Mouse (Mus musculus) liver, adult 2 months (tissue): ENCODE measurements around the gene Spata2l. TPM values are rescaled to one million over a fixed set of nuclear protein-coding genes. Genes with fewer than 3 reads are reported as not detected.

ENCODE experiments used
- DNase-seq: peaks from one replicate; pipeline ENCODE4 v3.0.0-alpha.2; 2011; ENCODE audit warnings: low read depth, low spot score; ENCODE audit errors: extremely low read depth
- H3K27ac ChIP-seq: fragments of 200-500 bp; replicated peaks from 2 replicates; pipeline ENCODE4 v1.5.1; 2012; ENCODE audit warnings: low read depth, mild to moderate bottlenecking, control low read depth, inconsistent platforms, low read length; ENCODE audit not compliant: insufficient read depth
- H3K27me3 ChIP-seq: fragments of 200-500 bp; 2 replicates; pipeline ENCODE4 v1.6.1; 2012; ENCODE audit warnings: mild to moderate bottlenecking, moderate library complexity, low read length, inconsistent platforms; ENCODE audit not compliant: control insufficient read depth, insufficient read depth
- H3K36me3 ChIP-seq: fragments of 200-500 bp; 2 replicates; pipeline ENCODE4 v1.6.1; 2012; ENCODE audit warnings: low read length, inconsistent platforms; ENCODE audit not compliant: control insufficient read depth, insufficient read depth
- H3K4me1 ChIP-seq: fragments of 200-500 bp; 2 replicates; pipeline ENCODE4 v1.6.1; 2011; ENCODE audit warnings: low read length; ENCODE audit not compliant: control insufficient read depth, insufficient read depth
- H3K4me3 ChIP-seq: fragments of 200-500 bp; 2 replicates; pipeline ENCODE4 v1.5.1; 2011; ENCODE audit warnings: low read depth, mild to moderate bottlenecking, control low read depth, low read length, moderate library complexity; ENCODE audit not compliant: insufficient read depth
- H3K79me2 ChIP-seq: fragments of 200-500 bp; 2 replicates; pipeline ENCODE4 v1.6.1; 2012; ENCODE audit warnings: inconsistent platforms, mild to moderate bottlenecking, low read length, moderate library complexity; ENCODE audit not compliant: control insufficient read depth, insufficient read depth
- H3K9ac ChIP-seq: fragments of 200-500 bp; 2 replicates; pipeline ENCODE4 v1.6.1; 2012; ENCODE audit warnings: low read depth, mild to moderate bottlenecking, control low read depth, inconsistent platforms, low read length
- CTCF ChIP-seq: fragments of 200-500 bp; IDR thresholded peaks from 2 replicates; pipeline ENCODE4 v1.5.1; 2011; ENCODE audit warnings: low read depth, low read length, control low read depth
- POLR2A ChIP-seq: fragments of 200-500 bp; IDR thresholded peaks from 2 replicates; pipeline ENCODE4 v1.6.1; 2011; ENCODE audit warnings: low read length, control low read depth; ENCODE audit not compliant: insufficient read depth; ENCODE audit errors: extremely low read depth
- WGBS: fragments of 180-500 bp; shearing (Covaris S2); methylation state at CpG from one replicate; pipeline ENCODE4 v1.1.7; 2018; 5-methylcytosine and 5-hydroxymethylcytosine counted together
- polyA plus RNA-seq: library from polyadenylated mRNA; depleted of rRNA; stranded (reverse); fragments of >200 nt; gene quantifications from 2 replicates; pipeline ENCODE4 v1.2.3, GENCODE M21; 2012; rRNA removed
- total RNA-seq: library from RNA; depleted of rRNA; stranded (reverse); fragments of >200 nt; gene quantifications from 2 replicates; pipeline ENCODE4 v1.2.3, GENCODE M21; 2014; rRNA removed

The Spata2l gene
- total and polyA plus RNA-seq, 2 experiments: 16.8 to 27.3 TPM

GRCm38 (mm10) chr8:123188841-123189240 is 47.2 kb downstream of the Spata2l start:
- no peaks in the 10 kb centered on the region for H3K36me3 ChIP-seq
- DNase-seq: no peak

DNA sequence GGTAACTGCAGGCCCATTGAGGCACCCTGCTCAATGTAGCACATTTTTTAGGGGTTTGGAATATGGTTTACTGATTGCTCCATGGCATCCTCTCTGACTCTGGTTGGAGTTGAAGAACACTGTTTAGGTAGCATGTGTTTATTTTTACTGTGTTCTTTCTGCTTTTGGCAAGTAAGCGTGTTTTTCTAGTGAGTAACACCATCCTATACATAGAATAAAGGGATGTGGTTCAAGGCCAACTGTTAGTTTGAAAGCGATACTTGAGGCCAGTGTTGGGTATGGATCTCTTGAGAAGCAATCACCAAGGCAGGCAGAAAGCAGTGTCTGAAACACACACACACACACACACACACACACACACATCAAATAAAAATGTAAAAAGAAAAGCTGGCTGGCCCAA is 48.0 kb downstream of the Spata2l start:
- no peak for DNase-seq
- Histone ChIP-seq H3K4me1 (peaks cover 6% of the 10 kb centered on the region), H3K79me2 (no peaks in the 10 kb centered on the region), H3K4me3 (no peak overlapping the region), H3K27me3 (no peaks in the 10 kb centered on the region), H3K27ac (no peak overlapping the region), H3K36me3 (no peaks in the 10 kb centered on the region), H3K9ac (no peak overlapping the region)
- TF ChIP-seq CTCF: no peak
- TF ChIP-seq POLR2A: no peak
- WGBS: 83% methylated on average over 2 of the region's 2 CpGs

More at GRCm38 (mm10) chr8:123188841-123189240, 47.2 kb downstream of the Spata2l start:
- no peak for TF ChIP-seq POLR2A
- no peak for TF ChIP-seq CTCF
- H3K4me3 ChIP-seq: no peak overlapping the region
- H3K4me1 ChIP-seq: peaks cover 6% of the 10 kb centered on the region
- no peak overlapping the region for H3K9ac ChIP-seq
- H3K27ac ChIP-seq: no peak overlapping the region
- no peaks in the 10 kb centered on the region for H3K79me2 ChIP-seq
- H3K27me3 ChIP-seq: no peaks in the 10 kb centered on the region
- 36% methylated on average over 7 of the region's 7 CpGs for WGBS

DNA sequence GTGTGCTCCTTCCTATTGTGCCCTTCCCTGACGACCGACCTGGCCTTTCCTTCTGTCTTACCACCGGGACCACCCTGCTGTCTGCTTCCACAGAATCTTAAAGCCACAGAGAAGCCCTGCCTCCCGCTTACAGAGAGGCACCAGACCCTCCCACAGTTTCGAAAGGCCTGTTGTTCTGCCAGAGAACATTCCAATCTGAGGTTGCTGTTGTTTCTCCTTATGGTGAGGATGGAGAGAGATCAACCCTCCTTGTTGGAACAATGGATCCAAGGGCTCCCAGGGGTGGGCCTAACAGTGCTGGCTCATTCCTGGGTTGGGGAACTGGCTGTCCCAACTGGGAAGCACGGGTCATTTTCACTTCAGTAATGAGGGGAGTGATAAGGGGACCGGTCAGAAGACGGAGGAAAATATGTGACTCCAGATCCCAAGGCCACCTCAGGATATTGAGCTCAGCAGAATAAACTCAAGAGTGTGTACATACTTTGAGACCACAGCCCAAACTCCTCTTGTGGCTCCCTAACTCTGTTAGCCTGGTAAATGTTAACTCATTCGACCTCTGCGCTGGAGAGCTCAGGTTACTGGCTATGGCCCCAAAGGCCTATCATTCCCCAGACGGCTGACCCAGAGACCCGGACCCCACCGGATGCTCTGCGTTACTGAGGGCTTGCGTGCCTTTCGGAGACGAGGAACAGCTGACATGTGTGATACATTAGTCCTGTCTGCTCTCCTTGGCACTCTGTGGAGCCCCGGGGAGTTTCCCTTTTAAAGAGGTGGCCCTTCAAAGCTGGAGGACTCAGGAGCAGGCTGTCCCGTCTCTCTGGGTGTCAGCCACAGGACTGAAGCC is 50.2 kb downstream of the Spata2l start, which contains the start of gene Dpep1:
Gene Dpep1 (plus strand): TSS at position 677 of the 844 bp plus-strand sequence.
- TF ChIP-seq POLR2A (no peak), CTCF (no peak)
- H3K4me3 ChIP-seq: no peak within 1 kb of the TSS; the same call in 1 of the 2 replicates
- WGBS: 56% methylated on average over 19 of the region's 19 CpGs
- no peaks in the 10 kb centered on the region for H3K36me3 ChIP-seq
- no peak for DNase-seq
- no peak within 1 kb of the TSS for H3K27ac ChIP-seq
- H3K27me3 ChIP-seq: no peaks in the 10 kb centered on the region
- H3K9ac ChIP-seq: no peak within 1 kb of the TSS
- H3K79me2 ChIP-seq: no peaks in the 10 kb centered on the region
- peaks cover 6% of the 10 kb centered on the region for H3K4me1 ChIP-seq

- TF ChIP-seq POLR2A (no peak), CTCF (no peak)
- Histone ChIP-seq H3K4me1 (peaks cover 4% of the 10 kb centered on the region; the same call in 1 of the 2 replicates), H3K4me3 (peak overlapping the region; percentile 24), H3K27ac (peak overlapping the region; percentile 71), H3K9ac (peak overlapping the region; percentile 48), H3K27me3 (no peaks in the 10 kb centered on the region), H3K79me2 (no peaks in the 10 kb centered on the region), H3K36me3 (no peaks in the 10 kb centered on the region)
- WGBS: 45% methylated on average over 3 of the region's 3 CpGs
- peak; percentile 98 for DNase-seq
Observed at GRCm38 (mm10) chr8:123181391-123181790, 54.6 kb downstream of the Spata2l start.

Other genes with a start within 250 kb of the Spata2l start
- gene Ankrd11, start 194.0 kb downstream of the Spata2l start, total RNA-seq: 22.1 and 28.0 TPM in 2 replicates
- 22.7 and 28.3 TPM in 2 replicates for gene Ankrd11, start 194.0 kb downstream of the Spata2l start, polyA plus RNA-seq
- gene Spg7, start 173.3 kb downstream of the Spata2l start, total RNA-seq: 27.4 and 29.5 TPM in 2 replicates
- gene Spg7, start 173.3 kb downstream of the Spata2l start, polyA plus RNA-seq: 62.4 and 81.4 TPM in 2 replicates
- 764 and 919 TPM in 2 replicates for gene Rpl13, start 133.9 kb downstream of the Spata2l start, total RNA-seq
- gene Rpl13, start 133.9 kb downstream of the Spata2l start, polyA plus RNA-seq: 634 and 769 TPM in 2 replicates
- 0.07 and 0.09 TPM in 2 replicates for gene Cpne7, start 118.9 kb downstream of the Spata2l start, total RNA-seq
- 0.09 and 0.28 TPM in 2 replicates for gene Cpne7, start 118.9 kb downstream of the Spata2l start, polyA plus RNA-seq
- 15.5 and 29.8 TPM in 2 replicates for gene Sult5a1, start 77.9 kb downstream of the Spata2l start, total RNA-seq
- 62.7 and 154 TPM in 2 replicates for gene Sult5a1, start 77.9 kb downstream of the Spata2l start, polyA plus RNA-seq
- 0.55 and 0.74 TPM in 2 replicates for gene Dpep1, start 50.0 kb downstream of the Spata2l start, total RNA-seq
- gene Dpep1, start 50.0 kb downstream of the Spata2l start, polyA plus RNA-seq: 0.45 and 1.8 TPM in 2 replicates
- gene Chmp1a, start 23.5 kb downstream of the Spata2l start, total RNA-seq: 51.5 and 58.5 TPM in 2 replicates
- gene Chmp1a, start 23.5 kb downstream of the Spata2l start, polyA plus RNA-seq: 67.1 and 67.7 TPM in 2 replicates
- 0.28 and 0.34 TPM in 2 replicates for gene Spata33, start 23.4 kb downstream of the Spata2l start, total RNA-seq
- gene Spata33, start 23.4 kb downstream of the Spata2l start, polyA plus RNA-seq: 0.13 and 0.61 TPM in 2 replicates
- 16.9 and 18.2 TPM in 2 replicates for gene Cdk10, start 11.4 kb downstream of the Spata2l start, total RNA-seq
- gene Cdk10, start 11.4 kb downstream of the Spata2l start, polyA plus RNA-seq: 29.8 and 45.1 TPM in 2 replicates
- 21.3 and 26.3 TPM in 2 replicates for gene Zfp276, start 18.0 kb upstream of the Spata2l start, total RNA-seq
- gene Zfp276, start 18.0 kb upstream of the Spata2l start, polyA plus RNA-seq: 17.7 and 24.5 TPM in 2 replicates
- 5.6 and 6.6 TPM in 2 replicates for gene Vps9d1, start 18.1 kb upstream of the Spata2l start, total RNA-seq
- gene Vps9d1, start 18.1 kb upstream of the Spata2l start, polyA plus RNA-seq: 40.9 and 48.8 TPM in 2 replicates
- 0.94 and 1.8 TPM in 2 replicates for gene Fanca, start 82.3 kb upstream of the Spata2l start, total RNA-seq
- 0.88 and 1.1 TPM in 2 replicates for gene Fanca, start 82.3 kb upstream of the Spata2l start, polyA plus RNA-seq
- under 0.01 and 0.07 TPM in 2 replicates for gene Spire2, start 96.5 kb upstream of the Spata2l start, total RNA-seq
- 0.13 TPM in 1 of 2 replicates, not detected in the other for gene Spire2, start 96.5 kb upstream of the Spata2l start, polyA plus RNA-seq
- 86.7 and 94.3 TPM in 2 replicates for gene Tcf25, start 137.5 kb upstream of the Spata2l start, total RNA-seq
- 83.8 and 117 TPM in 2 replicates for gene Tcf25, start 137.5 kb upstream of the Spata2l start, polyA plus RNA-seq
- gene Mc1r, start 170.9 kb upstream of the Spata2l start, total RNA-seq: not detected in 2 replicates
- gene Mc1r, start 170.9 kb upstream of the Spata2l start, polyA plus RNA-seq: not detected in 2 replicates
- gene Tubb3, start 175.2 kb upstream of the Spata2l start, total RNA-seq: 0.67 TPM in 1 of 2 replicates, not detected in the other
- gene Tubb3, start 175.2 kb upstream of the Spata2l start, polyA plus RNA-seq: not detected in 2 replicates
- 20.5 and 20.6 TPM in 2 replicates for gene Def8, start 187.3 kb upstream of the Spata2l start, total RNA-seq
- 32.2 and 33.5 TPM in 2 replicates for gene Def8, start 187.3 kb upstream of the Spata2l start, polyA plus RNA-seq
- gene Afg3l1, start 241.7 kb upstream of the Spata2l start, total RNA-seq: 22.8 and 26.0 TPM in 2 replicates
- gene Afg3l1, start 241.7 kb upstream of the Spata2l start, polyA plus RNA-seq: 36.3 and 37.8 TPM in 2 replicates